Mouse (Mus musculus): ENCODE data around the gene Srgap1. TPM values are rescaled to one million over a fixed set of nuclear protein-coding genes. Genes with fewer than 3 reads are reported as not detected.

Gene Srgap1
- total and polyA plus RNA-seq, 2 experiments from 2014 or later = 20.2 to 27.8 TPM

GRCm38 (mm10) chr10:121796027-121796802 is 250.9 kb downstream of the Srgap1 start:
- no peak overlapping the region for H3K4me2 ChIP-seq (ENCODE audit: low read depth)

GRCm38 (mm10) chr10:121794486-121794885 is 252.6 kb downstream of the Srgap1 start:
- no peak for ATAC-seq
- no peak overlapping the region for H3K4me2 ChIP-seq (ENCODE audit: low read depth)
- H3K36me3 ChIP-seq (ENCODE audit: insufficient read depth) = peaks cover 26% of the 10 kb centered on the region
- DNase-seq = no peak
- WGBS = 92% methylated on average over 12 of the region's 12 CpGs
- no peaks in the 10 kb centered on the region for H3K4me1 ChIP-seq (ENCODE audit: insufficient read depth)
- H3K27me3 ChIP-seq (ENCODE audit: insufficient read depth, low read length) = no peaks in the 10 kb centered on the region
- no peaks in the 10 kb centered on the region for H3K9me3 ChIP-seq (ENCODE audit: low read length)
- TF ChIP-seq CTCF (IDR thresholded peaks at IDR 0.05; ENCODE audit: low read depth) = no peak
- no peak overlapping the region for H3K4me3 ChIP-seq (ENCODE audit: low read depth, low read length)
- no peak overlapping the region for H3K27ac ChIP-seq (ENCODE audit: low read depth, low read length)
- H3K9ac ChIP-seq = no peak overlapping the region

More at GRCm38 (mm10) chr10:121796027-121796802, 250.9 kb downstream of the Srgap1 start:
- Histone ChIP-seq H3K9me3 (ENCODE audit: low read length) (no peaks in the 10 kb centered on the region), H3K36me3 (ENCODE audit: insufficient read depth) (peaks cover 35% of the 10 kb centered on the region), H3K4me1 (ENCODE audit: insufficient read depth) (no peaks in the 10 kb centered on the region), H3K4me3 (ENCODE audit: low read depth, low read length) (no peak overlapping the region), H3K9ac (no peak overlapping the region), H3K27ac (ENCODE audit: low read depth, low read length) (no peak overlapping the region), H3K27me3 (ENCODE audit: insufficient read depth, low read length) (no peaks in the 10 kb centered on the region)
- no peak for TF ChIP-seq CTCF (IDR thresholded peaks at IDR 0.05; ENCODE audit: low read depth)
- no peak for ATAC-seq
- DNase-seq = no peak
- WGBS = 75% methylated on average over 8 of the region's 8 CpGs

GRCm38 (mm10) chr10:121792661-121793060 is 254.5 kb downstream of the Srgap1 start:
- Histone ChIP-seq H3K27me3 (ENCODE audit: insufficient read depth, low read length) (no peaks in the 10 kb centered on the region), H3K4me3 (ENCODE audit: low read depth, low read length) (no peak overlapping the region), H3K27ac (ENCODE audit: low read depth, low read length) (no peak overlapping the region), H3K9ac (no peak overlapping the region), H3K4me2 (ENCODE audit: low read depth) (no peak overlapping the region), H3K36me3 (ENCODE audit: insufficient read depth) (peaks cover 28% of the 10 kb centered on the region), H3K9me3 (ENCODE audit: low read length) (no peaks in the 10 kb centered on the region), H3K4me1 (ENCODE audit: insufficient read depth) (no peaks in the 10 kb centered on the region)
- no peak for DNase-seq
- WGBS = 88% methylated on average over 17 of the region's 17 CpGs
- ATAC-seq = no peak
- no peak for TF ChIP-seq CTCF (IDR thresholded peaks at IDR 0.05; ENCODE audit: low read depth)

- no peak overlapping the region for H3K27ac ChIP-seq (ENCODE audit: low read depth, low read length)
- no peak for ATAC-seq
- H3K27me3 ChIP-seq (ENCODE audit: insufficient read depth, low read length) = no peaks in the 10 kb centered on the region
- no peak for DNase-seq
- no peak overlapping the region for H3K4me3 ChIP-seq (ENCODE audit: low read depth, low read length)
- TF ChIP-seq CTCF (IDR thresholded peaks at IDR 0.05; ENCODE audit: low read depth) = no peak
- H3K9me3 ChIP-seq (ENCODE audit: low read length) = no peaks in the 10 kb centered on the region
- no peak overlapping the region for H3K4me2 ChIP-seq (ENCODE audit: low read depth)
- no peak overlapping the region for H3K9ac ChIP-seq
- no peaks in the 10 kb centered on the region for H3K4me1 ChIP-seq (ENCODE audit: insufficient read depth)
- 17% methylated on average over 6 of the region's 6 CpGs for WGBS
- H3K36me3 ChIP-seq (ENCODE audit: insufficient read depth) = peaks cover 35% of the 10 kb centered on the region
Observed at GRCm38 (mm10) chr10:121790078-121790477, 257.0 kb downstream of the Srgap1 start.

- Histone ChIP-seq H3K4me3 (ENCODE audit: low read depth, low read length) (no peak overlapping the region), H3K9ac (no peak overlapping the region), H3K27me3 (ENCODE audit: insufficient read depth, low read length) (no peaks in the 10 kb centered on the region), H3K4me2 (ENCODE audit: low read depth) (no peak overlapping the region), H3K9me3 (ENCODE audit: low read length) (no peaks in the 10 kb centered on the region), H3K27ac (ENCODE audit: low read depth, low read length) (no peak overlapping the region), H3K4me1 (ENCODE audit: insufficient read depth) (no peaks in the 10 kb centered on the region), H3K36me3 (ENCODE audit: insufficient read depth) (peaks cover 42% of the 10 kb centered on the region)
- WGBS = 92% methylated on average over 3 of the region's 3 CpGs
- no peak for TF ChIP-seq CTCF (IDR thresholded peaks at IDR 0.05; ENCODE audit: low read depth)
- DNase-seq (no peak), ATAC-seq (no peak)
Observed at GRCm38 (mm10) chr10:121788536-121788935, 258.6 kb downstream of the Srgap1 start.

GRCm38 (mm10) chr10:121781159-121781558 is 266.0 kb downstream of the Srgap1 start:
- H3K27me3 ChIP-seq (ENCODE audit: insufficient read depth, low read length) = no peaks in the 10 kb centered on the region
- TF ChIP-seq CTCF (IDR thresholded peaks at IDR 0.05; ENCODE audit: low read depth) = no peak
- H3K36me3 ChIP-seq (ENCODE audit: insufficient read depth) = peaks cover 34% of the 10 kb centered on the region
- no peak overlapping the region for H3K27ac ChIP-seq (ENCODE audit: low read depth, low read length)
- peak; percentile 36; the same call in 1 of the 2 replicates for ATAC-seq
- H3K4me2 ChIP-seq (ENCODE audit: low read depth) = no peak overlapping the region
- no peaks in the 10 kb centered on the region for H3K9me3 ChIP-seq (ENCODE audit: low read length)
- H3K4me1 ChIP-seq (ENCODE audit: insufficient read depth) = no peaks in the 10 kb centered on the region
- 54% methylated on average over 14 of the region's 14 CpGs for WGBS
- H3K9ac ChIP-seq = no peak overlapping the region
- DNase-seq = no peak
- no peak overlapping the region for H3K4me3 ChIP-seq (ENCODE audit: low read depth, low read length)

GRCm38 (mm10) chr10:121775990-121776389 is 271.1 kb downstream of the Srgap1 start:
- Histone ChIP-seq H3K4me1 (ENCODE audit: insufficient read depth) (no peaks in the 10 kb centered on the region), H3K4me2 (ENCODE audit: low read depth) (no peak overlapping the region), H3K27me3 (ENCODE audit: insufficient read depth, low read length) (no peaks in the 10 kb centered on the region), H3K36me3 (ENCODE audit: insufficient read depth) (no peaks in the 10 kb centered on the region), H3K9me3 (ENCODE audit: low read length) (no peaks in the 10 kb centered on the region), H3K27ac (ENCODE audit: low read depth, low read length) (no peak overlapping the region), H3K4me3 (ENCODE audit: low read depth, low read length) (no peak overlapping the region), H3K9ac (no peak overlapping the region)
- 44% methylated on average over 3 of the region's 3 CpGs for WGBS
- ATAC-seq (no peak), DNase-seq (no peak)
- no peak for TF ChIP-seq CTCF (IDR thresholded peaks at IDR 0.05; ENCODE audit: low read depth)

All from forebrain, postnatal 0 days (tissue).